Mouse (Mus musculus) left cerebral cortex, adult 11 months (tissue): ENCODE results near the gene Prr15.

Source experiments
- DNase-seq: peaks from one replicate; pipeline ENCODE4 v3.0.0; 2022; ENCODE audit warnings: low spot score

The Prr15 gene

DNA sequence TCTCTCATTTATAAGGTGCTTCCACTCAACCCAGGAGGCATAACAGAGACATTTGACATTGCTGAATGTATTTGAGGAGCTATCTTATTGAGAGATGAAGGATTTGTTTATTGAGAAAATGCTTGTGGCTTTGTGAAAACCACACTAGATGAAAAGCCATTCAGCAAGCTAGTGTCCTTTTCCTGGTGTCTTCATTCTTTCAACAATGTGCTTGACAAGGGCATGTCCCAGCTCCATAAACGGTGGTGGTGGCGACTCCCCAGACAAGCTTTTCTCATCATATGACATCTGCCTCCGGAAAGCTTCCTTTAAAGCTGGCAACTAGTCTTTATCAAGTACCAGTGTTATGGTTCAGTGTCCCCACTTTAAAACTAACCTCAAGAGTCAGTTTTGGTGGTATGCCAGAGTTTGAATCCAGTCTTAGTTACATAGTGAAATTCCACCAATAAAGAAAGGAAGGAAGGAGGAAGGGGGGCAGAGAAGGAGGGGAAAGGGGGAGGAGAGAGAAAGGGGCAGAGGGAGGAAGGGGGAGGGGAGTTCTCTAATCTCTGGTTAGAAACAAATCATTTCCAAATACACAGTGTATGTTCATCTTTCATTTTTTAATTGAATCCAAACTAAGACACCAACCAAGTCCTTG is at the start of gene Prr15:
Gene Prr15, plus strand, starts transcription at position 590 of the 640 bp plus-strand sequence.
- no peak for DNase-seq

DNA sequence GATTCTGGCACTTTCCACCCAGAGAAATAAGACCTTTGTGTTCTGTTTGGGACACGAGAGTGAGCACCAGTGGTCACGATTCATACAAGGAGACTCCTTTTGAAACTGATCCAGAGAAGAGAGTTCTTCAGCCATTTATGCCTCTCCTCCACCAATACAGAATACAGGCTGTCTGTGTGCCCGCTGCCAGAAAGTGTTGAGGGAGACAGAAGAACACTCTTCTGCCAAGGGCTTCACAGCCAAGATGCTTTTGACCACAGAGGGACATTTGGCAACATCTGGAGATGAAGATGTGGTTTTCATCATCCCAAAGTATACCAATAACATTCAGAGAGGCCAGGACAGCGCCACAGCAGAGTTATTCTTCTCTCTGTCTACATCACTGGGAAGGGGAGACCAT is 48.4 kb upstream of the Prr15 start:
- DNase-seq: no peak

DNA sequence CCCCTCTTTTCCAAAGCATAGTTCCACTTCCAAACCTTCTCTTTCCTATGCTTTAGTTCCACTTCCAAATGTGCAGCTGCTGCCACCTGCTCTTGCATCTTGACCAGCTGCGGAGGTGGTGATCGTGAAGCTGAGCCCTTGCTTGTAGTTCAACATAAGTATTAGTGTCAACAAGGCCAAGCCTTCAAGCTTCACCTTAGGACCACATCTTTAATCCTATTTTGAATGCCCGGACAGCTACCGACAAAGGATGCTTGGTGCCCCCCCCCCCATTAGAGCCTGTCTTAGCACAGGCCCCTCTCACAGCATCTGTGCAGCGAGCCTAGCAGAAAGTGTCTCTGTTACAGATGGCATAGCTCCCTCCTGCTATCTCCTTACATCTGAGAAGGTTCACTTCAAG is 47.8 kb upstream of the Prr15 start:
- DNase-seq: no peak

DNA sequence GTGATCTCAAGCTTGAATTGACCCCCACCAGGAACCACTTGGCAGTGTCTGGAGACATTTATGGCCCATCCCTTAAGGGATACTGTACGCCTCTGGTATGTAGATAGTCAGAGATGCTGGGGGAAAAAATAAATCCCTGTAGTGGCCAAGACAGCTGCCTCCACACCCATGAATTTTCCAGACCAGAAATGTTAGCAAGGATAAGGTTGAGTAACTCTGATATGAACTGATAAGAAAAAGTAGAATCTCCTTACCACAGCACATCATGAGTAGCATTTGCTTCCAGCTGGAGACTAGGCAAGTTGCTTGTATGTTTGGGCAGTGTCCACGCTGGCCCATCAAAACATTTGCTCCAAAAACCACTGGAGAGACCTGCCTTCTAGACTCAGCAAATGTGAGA is 47.0 kb upstream of the Prr15 start:
- DNase-seq: no peak

DNA sequence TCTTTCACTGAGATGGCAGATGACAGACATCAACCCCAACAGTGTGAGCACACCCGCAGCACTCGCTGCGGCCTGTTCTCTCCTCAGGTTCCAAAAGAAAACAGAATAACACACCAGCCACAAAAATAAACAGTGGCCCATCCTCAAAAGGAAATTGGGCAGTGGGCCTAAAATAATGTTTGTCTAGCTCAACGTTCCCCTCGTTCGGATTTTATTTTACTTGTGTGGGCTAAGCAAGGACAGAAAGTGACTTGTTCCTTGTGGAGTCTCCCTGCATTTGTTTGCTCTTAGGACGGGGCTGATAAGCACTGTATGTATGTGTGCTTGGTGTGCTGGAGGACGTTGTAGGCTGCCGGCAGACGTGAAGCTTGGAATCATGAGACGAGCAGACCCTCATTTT is 46.2 kb upstream of the Prr15 start:
- DNase-seq: no peak

DNA sequence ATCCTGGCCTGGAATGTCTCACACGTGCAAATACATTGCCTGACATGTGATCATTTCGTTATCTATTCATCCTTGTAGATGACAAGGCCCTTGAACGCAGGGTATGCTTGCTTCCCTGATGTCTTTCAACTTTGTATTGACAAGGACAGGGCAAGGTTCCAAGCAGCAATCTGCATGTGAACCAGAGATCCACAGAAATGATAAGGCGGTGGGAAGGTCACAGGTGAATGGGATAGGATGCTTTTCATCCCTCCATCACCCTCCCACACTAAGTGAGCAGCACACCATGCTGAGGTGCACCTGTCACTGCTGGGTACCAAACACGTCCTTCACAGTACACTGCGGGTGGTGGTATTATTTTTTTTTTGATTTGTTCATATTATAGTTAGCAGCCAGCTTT is 45.4 kb upstream of the Prr15 start:
- DNase-seq: no peak

DNA sequence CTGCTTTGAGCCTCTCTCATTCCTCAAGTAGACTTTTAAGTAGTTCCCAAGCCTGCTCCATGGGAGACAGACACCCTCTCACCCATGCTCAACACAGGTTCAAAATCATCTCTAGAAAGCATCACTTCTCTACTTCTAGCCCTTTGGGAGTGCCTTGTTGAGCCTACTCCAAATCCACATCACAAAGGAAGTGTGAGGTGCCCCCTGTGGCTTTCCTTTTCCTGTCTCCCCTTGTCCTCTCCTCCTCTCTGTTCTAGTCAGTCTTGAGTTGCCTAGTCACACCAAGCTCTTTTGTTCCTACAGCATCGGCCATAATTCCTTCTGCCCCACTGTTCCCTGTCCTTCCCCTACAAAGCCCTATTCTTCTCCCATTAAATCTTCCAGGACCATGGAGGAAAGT is 42.3 kb upstream of the Prr15 start:
- DNase-seq: no peak

DNA sequence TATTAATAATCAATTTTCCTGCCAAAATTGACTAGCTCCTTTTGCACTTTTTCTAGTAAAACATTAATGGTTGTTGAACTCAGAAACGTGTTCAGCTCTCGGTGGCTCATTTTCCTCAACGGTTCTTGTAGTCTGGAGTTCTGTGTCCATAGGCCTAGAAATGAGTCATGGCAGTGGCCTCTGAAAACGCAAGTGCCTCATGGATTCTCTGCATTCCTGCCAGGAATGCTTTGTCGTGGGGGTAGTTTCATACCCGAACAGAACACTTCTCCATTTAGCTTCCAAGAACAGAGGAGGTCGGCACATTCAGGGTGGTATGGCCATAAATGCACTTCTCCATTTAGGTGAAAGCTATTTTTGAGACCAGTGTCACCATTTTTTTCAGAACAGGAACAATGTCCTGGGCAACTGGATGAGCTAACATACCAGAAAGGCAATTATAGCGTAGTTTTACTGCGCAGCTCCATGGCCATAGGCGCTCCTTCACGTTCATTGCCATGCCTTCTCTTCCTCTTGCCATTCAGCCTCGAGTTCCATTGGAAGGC is 41.4 kb upstream of the Prr15 start:
- no peak for DNase-seq

DNA sequence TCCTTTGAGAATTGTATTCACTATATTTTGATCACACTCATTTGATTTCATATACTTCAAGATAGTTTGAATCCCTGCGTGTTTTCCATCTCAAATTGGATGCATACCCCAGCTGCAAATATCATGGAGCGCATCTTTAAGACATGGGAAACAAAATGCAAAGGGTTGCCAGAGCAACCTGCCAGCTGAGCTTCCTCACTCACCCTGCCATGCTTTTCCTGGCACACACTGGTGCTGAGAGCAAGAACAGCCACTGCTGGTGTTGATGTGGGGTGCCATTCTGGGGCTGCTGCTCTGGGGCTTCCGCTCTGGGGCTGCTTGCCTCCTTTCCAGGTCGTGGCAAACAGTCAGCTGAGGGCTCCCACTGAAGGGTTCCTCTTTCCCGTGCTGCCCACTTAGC is 38.8 kb upstream of the Prr15 start:
- no peak for DNase-seq

DNA sequence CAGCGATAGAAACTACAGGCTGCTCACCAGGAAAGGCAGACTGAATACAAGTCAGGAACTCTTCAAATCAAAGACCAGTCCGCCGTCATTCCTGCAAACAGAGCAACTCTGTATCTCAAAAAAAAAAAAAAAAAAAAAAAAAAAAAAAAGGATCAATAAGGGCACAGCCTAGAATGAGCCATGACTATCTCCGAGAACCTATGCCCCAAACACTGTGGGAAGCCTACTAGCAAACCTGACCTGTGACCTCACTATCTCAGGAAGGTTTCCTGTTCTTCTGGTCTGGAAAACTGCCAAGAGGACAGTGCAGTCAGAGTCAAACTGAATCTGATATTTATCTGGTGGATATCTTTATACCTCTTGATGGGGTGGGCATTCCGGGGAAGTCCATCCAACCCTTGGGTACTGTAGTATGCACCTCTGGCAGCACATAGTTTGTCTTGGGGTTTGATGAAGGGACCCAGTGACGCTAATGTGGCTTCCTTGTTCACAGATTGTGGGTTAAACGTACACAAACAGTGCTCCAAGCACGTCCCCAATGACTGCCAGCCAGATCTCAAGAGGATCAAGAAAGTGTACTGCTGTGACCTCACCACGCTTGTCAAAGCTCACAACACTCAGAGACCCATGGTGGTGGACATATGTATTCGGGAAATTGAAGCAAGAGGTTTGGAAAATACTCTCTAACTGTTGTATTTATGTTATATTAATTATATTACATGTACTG is 35.7 kb upstream of the Prr15 start:
- no peak for DNase-seq

DNA sequence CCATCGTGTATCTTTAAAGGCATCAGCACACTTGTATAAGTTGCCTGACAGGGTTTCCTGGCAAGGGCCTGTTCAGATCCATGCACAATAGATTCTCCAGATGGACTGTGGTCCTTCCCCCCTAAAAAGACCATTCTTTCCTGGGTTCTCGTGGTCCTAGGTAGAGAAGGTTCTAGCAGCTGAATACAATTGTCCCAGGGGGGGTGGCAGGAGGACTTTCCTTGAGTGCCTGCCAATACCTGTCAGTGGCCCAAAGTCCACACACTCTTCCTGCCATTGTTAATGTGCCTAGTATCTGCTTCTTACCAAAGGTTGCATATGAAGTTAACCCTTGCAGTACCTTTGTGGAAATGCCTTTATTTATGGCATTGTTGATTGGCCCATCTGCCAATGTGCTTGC is 28.4 kb upstream of the Prr15 start:
- no peak for DNase-seq

DNA sequence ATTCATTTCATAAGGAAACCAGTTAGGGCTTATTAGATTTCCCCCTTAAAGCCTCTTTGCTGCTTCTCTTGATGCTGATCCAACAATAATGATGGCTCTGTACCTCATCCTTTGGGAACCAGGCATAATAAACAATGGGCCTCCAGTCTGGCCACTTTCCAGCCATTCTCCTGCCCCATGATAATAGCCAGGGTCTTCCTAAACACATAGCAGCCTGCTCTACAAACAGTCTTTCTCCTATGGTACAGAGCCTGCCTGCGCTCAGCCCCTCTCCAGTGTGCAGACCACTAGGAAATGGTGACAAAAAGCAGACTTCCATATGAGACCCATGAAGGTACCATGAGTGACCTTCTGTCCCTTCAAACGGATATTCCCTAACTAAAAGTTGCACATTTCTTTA is 26.2 kb upstream of the Prr15 start:
- no peak for DNase-seq

DNA sequence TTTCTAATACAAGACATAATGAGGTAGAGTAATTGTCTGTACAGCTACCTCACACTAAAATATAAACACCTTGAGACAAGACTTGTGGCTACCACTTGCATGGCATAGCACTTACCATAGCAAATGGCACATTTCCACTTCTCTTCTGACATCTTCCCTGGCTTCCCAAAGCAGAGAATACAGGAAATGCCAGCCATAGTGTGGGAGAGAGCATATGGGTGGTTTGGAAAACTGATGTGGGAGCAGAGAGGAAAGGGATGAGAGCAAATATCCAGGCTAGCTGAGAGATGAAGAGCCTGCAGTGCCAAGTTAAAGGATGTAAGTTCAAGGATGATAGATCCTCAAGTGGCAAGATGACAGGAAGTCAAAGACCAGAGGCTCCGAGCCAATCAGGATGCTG is 19.9 kb upstream of the Prr15 start:
- DNase-seq: no peak

DNA sequence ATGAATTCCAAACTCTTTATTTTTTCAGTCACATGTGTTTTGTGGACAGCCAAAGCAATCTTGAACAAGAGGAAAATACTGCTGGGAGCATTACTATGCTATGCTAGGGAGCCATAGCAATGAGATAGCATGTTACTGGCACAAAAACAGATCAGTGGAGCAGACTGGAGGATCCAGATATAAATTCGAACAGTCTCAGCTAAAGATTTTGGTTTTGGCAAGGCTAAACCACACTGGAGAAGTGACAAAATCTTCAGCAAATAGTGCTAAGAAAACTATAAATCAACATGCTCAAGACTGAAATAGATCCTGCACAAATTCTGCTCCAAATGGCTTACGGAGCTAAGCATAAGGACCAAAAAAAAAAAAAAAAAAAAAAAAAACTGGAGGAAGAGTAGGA is 12.6 kb upstream of the Prr15 start:
- DNase-seq: no peak

DNA sequence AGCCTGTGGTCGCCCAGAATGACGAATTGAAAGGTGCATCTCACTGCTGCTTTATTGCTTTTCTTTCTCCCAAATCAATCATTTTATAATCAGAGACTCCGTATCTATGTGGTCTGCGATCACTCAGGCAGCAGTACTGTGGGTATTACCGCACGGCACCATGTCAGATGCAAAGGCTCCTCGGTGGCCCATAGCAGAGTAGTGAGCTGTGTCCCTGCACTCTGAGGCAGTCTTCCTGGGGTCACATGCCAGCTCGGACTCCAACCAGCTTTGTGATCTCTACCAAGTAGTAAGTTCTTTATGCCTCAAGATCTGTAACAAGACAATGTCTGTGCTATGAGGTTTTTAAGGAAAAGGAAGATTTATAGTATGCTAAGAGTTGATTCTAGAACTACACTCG is 7.0 kb upstream of the Prr15 start:
- no peak for DNase-seq

DNA sequence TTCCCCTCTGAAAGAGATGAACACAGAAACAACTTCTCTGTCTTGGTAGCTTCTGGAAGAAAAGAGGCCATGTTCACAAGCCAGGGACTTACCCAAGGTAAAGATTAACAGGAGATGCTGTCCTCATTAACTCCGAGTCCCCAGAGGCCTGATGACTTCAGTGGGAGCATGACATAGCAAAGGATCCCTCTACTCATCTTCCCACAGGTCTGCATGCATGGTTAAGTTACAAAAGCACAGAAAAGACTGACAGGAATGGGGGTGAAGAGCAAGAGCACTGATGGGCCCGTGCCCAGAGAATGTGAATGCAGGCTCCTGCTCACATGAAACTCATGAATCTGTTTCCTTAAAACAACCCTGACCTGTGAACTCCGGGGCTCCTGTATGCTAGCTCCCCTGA is 6.4 kb upstream of the Prr15 start:
- no peak for DNase-seq

DNA sequence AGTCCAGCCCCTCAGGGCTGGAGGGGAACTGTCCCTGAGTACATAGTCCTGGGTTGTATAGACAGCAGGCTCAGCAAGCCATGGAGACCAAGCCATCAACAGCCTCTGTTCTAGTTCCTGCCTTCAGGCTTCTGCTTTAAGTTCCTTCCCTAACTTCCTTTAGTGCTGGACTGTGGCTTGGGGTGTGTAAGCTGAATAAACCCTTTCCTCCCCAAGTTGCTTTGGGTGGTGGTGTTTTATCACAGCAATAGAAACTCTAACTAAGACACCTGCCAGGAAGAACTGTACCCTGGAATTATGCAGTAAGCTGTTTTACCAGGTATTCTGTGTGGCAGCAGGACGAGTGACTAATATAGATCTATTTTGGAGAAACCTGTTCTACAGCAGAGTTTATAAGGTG is 5.4 kb upstream of the Prr15 start:
- no peak for DNase-seq

DNA sequence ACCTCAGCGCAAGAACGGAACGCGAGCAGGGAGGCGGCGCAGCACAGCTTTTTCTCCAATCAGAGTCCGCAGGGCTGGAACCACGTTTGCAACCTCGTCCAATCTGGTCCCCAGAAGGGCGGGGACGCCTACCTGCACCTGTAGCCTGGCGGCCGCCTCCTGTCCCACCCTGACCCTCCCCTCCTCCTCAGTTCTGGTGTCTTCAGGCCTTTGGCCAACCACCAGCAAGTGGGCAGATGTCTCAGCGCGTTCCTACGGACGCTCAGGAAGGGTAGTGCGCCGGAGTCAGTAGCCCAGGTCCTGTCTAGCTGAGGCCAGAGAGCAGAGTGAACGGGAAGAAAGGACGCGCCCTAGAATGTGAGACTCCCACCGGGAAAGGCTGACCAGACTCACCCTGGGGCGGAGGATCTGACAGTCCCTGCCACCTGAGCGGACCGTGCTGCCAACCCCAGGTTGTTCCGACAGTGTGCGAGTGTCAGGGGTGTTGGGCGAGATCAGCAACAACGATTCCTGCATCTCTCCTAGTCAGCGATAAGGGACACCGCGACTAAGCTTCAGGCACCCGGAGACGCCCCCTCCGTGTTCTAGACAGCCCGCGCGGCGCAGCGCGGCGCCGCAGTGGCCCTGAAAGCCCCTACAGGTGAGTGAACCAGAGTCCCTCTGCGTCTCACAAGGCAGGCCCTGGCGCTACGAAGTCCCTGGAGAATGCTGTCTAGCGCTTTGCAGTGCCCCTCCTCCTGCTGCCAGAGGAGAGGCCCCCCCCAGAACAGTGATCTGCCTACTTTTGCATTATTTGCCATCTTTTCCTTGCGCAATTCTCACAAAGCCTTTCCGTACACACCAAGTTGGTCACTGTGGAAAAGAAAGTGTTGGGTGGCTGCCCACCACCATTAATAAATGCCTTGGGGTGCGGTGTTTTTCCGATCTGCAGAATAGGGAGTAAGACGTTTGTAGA is 1.3 kb downstream of the Prr15 start:
- peak; percentile 14 for DNase-seq

DNA sequence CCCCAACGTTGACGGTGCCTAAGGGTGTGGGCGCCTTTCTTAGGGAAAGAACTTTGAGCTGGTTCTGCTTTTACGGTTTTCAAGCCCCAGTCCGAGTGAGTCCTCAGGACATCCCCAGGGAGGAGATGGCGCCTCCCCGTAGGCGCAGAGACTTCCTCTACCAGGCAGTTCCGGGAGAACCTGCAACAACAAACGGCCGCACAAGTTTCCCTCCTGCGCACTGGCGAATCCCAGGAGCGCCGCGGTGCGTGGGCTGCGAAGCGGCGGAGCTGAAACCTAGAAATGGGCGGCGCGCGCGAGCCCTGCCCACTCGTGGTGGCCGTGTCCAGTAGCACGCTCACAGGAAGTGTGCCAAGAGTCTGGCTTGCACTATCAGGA is 2.0 kb downstream of the Prr15 start:
- no peak for DNase-seq

DNA sequence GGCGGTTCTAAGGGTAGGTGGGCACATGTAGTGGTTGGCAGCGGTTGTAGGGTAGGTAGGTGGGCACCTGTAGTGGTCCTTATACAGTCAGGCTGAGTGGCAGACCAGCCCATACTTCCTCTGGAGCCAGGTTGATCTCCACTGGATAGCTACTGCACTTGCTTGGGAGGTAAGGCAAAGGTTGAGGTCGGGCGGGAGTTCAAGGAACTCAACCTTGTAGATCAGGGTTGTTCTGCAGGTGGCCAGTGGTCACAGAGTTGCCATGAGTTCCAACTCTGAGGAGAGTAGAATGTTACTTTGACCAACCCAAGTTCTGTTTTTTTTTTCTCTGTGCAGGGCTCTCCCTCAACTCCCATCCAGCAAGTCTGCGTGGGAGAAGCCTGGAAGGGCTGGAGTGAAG is 3.1 kb downstream of the Prr15 start:
- DNase-seq: no peak

DNA sequence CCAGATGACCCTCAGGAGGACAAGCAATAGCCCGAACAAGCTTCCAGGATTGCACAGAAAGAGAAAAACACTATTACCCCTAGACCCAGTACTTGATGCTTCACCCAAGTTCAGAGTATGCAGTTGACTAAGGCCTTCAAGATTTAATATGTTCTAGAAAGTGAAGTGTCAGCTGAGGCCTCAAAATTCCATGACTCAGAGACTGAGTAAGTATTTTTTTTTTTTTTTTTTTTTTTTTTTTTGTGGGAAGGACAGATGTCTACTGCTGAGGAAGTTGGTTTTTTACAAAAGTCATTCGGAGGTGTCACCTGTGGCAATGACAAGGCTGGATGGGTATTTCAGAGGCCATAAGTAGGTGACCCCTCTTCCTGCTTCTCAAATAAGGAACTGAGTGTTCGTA is 4.0 kb downstream of the Prr15 start:
- DNase-seq: no peak

DNA sequence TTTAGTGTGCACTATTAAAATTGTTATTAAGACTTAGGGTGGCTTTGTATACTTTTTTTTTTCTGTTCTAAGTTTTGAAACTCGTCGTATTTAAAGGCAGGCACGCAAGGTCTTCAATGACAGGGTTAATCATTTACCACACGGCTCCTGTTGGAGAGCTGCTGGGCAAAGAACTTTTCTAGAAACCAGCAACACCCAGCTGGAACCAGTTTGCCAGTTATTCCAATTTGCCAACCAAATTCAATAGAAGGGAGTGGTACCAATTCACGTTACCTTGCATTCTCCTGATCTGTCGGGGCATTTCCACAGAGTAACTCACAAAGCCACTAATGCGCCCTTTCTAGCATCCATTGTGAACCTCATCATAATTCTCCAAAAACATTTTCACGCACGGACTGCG is 4.5 kb downstream of the Prr15 start:
- no peak for DNase-seq

DNA sequence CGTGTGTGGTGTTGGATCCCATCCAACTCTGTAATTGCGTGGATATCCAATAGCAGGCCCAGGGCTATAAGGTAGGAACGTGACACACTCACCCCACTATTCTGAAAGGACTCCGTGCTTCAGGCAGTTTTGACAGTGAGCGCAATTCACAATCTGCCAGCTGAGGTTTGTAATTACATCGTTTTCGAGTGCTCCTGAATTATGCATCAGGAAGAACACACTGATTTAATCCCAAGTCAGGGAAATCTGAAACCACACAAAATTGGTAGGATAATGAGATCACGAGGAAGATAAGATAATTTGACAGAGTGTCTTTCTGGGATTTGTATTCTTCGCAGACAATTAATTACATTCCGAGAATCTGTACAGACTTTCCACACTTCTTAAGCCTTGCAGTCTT is 6.1 kb downstream of the Prr15 start:
- DNase-seq: no peak
